Comparison of ENCODE assay signal across 13 mouse cellular contexts in genomic region chr15:12429572-12430431, GRCm38 (mm10).
DNase-seq lines count a peak whose midpoint lies in the region; ATAC-seq and TF ChIP-seq lines count a peak whose summit lies in the region.
"Had no signal": no experiment of that assay in that cellular context is flagged by ENCODE, and none has a peak within 500 bp of the region (broad histone marks: within the 10 kb centered on the region; RNA-seq: fewer than 3 reads in every experiment).

No protein-coding gene starts in this region.

- no peak for TF ChIP-seq EP300 in stomach, postnatal 0 days (optimal IDR thresholded peaks at IDR 0.05)

- peaks cover 51% of the 10 kb centered on the region for H3K4me1 ChIP-seq in midbrain, embryonic 10.5 days
- H3K4me1 ChIP-seq in midbrain, embryonic 15.5 days = no peaks in the 10 kb centered on the region
- H3K4me1 ChIP-seq in kidney, embryonic 16.5 days (ENCODE audit: insufficient read depth, low read length) = peaks cover 62% of the 10 kb centered on the region
- no peaks in the 10 kb centered on the region for H3K4me1 ChIP-seq in stomach, postnatal 0 days (replicated peaks; ENCODE audit: control insufficient read depth, insufficient read depth)

- intact Hi-C loops in left cerebral cortex, postnatal 14 days (cut with DNase I) = no loop called here

- TF ChIP-seq CTCF in stomach, postnatal 0 days (IDR thresholded peaks at IDR 0.05; ENCODE audit: low read depth) = no peak

- DNase-seq in midbrain, embryonic 10.5 days (ENCODE audit: low spot score) = no peak
- no peak for DNase-seq in stomach, postnatal 0 days (ENCODE audit: low spot score)
- no peak for DNase-seq in left cerebral cortex, postnatal 14 days (ENCODE audit: low spot score in 2 of 2)
- no peak for DNase-seq in adrenal gland, adult 2 months
- DNase-seq: cerebellum, adult 11-12 months; heart, postnatal 4 days; right cerebral cortex, adult 18-20 months had no signal

- no peak overlapping the region for H3K9ac ChIP-seq in midbrain, embryonic 15.5 days
- H3K9ac ChIP-seq in kidney, embryonic 16.5 days (replicated peaks; ENCODE audit: low read length) = no peak overlapping the region
- H3K9ac ChIP-seq in stomach, postnatal 0 days (ENCODE audit: low read length) = no peak overlapping the region
- H3K9ac ChIP-seq: lung, embryonic 15.5 days had no signal

- H3K4me3 ChIP-seq in midbrain, embryonic 10.5 days = no peak overlapping the region
- H3K4me3 ChIP-seq in midbrain, embryonic 15.5 days = no peak overlapping the region
- no peak overlapping the region for H3K4me3 ChIP-seq in kidney, embryonic 16.5 days (ENCODE audit: low read length)
- no peak overlapping the region for H3K4me3 ChIP-seq in stomach, postnatal 0 days (ENCODE audit: low read depth, low read length)
- H3K4me3 ChIP-seq: lung, embryonic 15.5 days had no signal

- H3K4me2 ChIP-seq in midbrain, embryonic 15.5 days = no peak overlapping the region
- no peak overlapping the region for H3K4me2 ChIP-seq in kidney, embryonic 16.5 days (replicated peaks; ENCODE audit: low read depth, low read length)
- no peak overlapping the region for H3K4me2 ChIP-seq in stomach, postnatal 0 days (replicated peaks; ENCODE audit: low read depth)
- H3K4me2 ChIP-seq: liver, embryonic 11.5 days; lung, embryonic 15.5 days had no signal

- H3K27me3 ChIP-seq in midbrain, embryonic 10.5 days (ENCODE audit: low read depth, poor library complexity, severe bottlenecking) = no peaks in the 10 kb centered on the region
- no peaks in the 10 kb centered on the region for H3K27me3 ChIP-seq in midbrain, embryonic 15.5 days (replicated peaks)
- H3K27me3 ChIP-seq in kidney, embryonic 16.5 days (ENCODE audit: insufficient read depth, low read length) = no peaks in the 10 kb centered on the region
- H3K27me3 ChIP-seq in stomach, postnatal 0 days (ENCODE audit: control insufficient read depth, insufficient read depth, low read length) = no peaks in the 10 kb centered on the region
- H3K27me3 ChIP-seq: lung, embryonic 15.5 days had no signal

- H3K36me3 ChIP-seq in midbrain, embryonic 10.5 days = no peaks in the 10 kb centered on the region
- H3K36me3 ChIP-seq in midbrain, embryonic 15.5 days (replicated peaks) = no peaks in the 10 kb centered on the region
- no peaks in the 10 kb centered on the region for H3K36me3 ChIP-seq in kidney, embryonic 16.5 days (ENCODE audit: insufficient read depth, low read length)
- H3K36me3 ChIP-seq in stomach, postnatal 0 days (ENCODE audit: control insufficient read depth, insufficient read depth, low read length) = no peaks in the 10 kb centered on the region
- H3K36me3 ChIP-seq: lung, embryonic 15.5 days had no signal

- 80% methylated on average over 7 of the region's 7 CpGs for WGBS in midbrain, embryonic 10.5 days
- WGBS in midbrain, embryonic 15.5 days = 79% methylated on average over 7 of the region's 7 CpGs
- whole genome bisulfite sequencing in kidney, embryonic 16.5 days = 41% methylated on average over 7 of the region's 7 CpGs
- WGBS in stomach, postnatal 0 days = 62% methylated on average over 7 of the region's 7 CpGs

- peak overlapping the region; percentile 55 for H3K27ac ChIP-seq in midbrain, embryonic 10.5 days (replicated peaks)
- H3K27ac ChIP-seq in midbrain, embryonic 15.5 days = no peak overlapping the region
- H3K27ac ChIP-seq in kidney, embryonic 16.5 days (ENCODE audit: low read length) = peak overlapping the region; percentile 77
- H3K27ac ChIP-seq in stomach, postnatal 0 days (replicated peaks) = peak overlapping the region; percentile 20; the same call in 1 of the 2 replicates
- H3K27ac ChIP-seq: lung, embryonic 15.5 days had no signal

- no peaks in the 10 kb centered on the region for H3K9me3 ChIP-seq in midbrain, embryonic 10.5 days (replicated peaks)
- no peaks in the 10 kb centered on the region for H3K9me3 ChIP-seq in midbrain, embryonic 15.5 days
- H3K9me3 ChIP-seq in kidney, embryonic 16.5 days (ENCODE audit: low read length) = no peaks in the 10 kb centered on the region
- H3K9me3 ChIP-seq in stomach, postnatal 0 days (ENCODE audit: control insufficient read depth, low read length) = no peaks in the 10 kb centered on the region
- H3K9me3 ChIP-seq: lung, embryonic 15.5 days had no signal

- no peak for ATAC-seq in midbrain, embryonic 15.5 days (replicated peaks)
- peak; percentile 62 for ATAC-seq in common myeloid progenitor, adult 5-6 weeks (replicated peaks; ENCODE audit: low read depth, poor library complexity, severe bottlenecking)
- peak; percentile 46 for ATAC-seq in kidney, embryonic 16.5 days (ENCODE audit: low FRiP score, low TSS enrichment)
- no peak for ATAC-seq in stomach, postnatal 0 days (ENCODE audit: low FRiP score, low TSS enrichment)
- ATAC-seq: forebrain, embryonic 14.5 days had no signal

Comparison
In these comparisons a context has a peak if more than half of its experiments do, and no peak if none do; other contexts are left out.
1. ATAC-seq: peak in common myeloid progenitor, adult 5-6 weeks (single experiment) and kidney, embryonic 16.5 days (single experiment); none in midbrain, embryonic 15.5 days (single experiment) and stomach, postnatal 0 days (single experiment).